Mouse (Mus musculus) natural killer cell, adult 2 months (primary cell): Measurements from ENCODE around the gene Olfr690.
"Not testable (repeated sequence)": the region's sequence is repeated elsewhere in the genome, so short reads cannot be mapped to it uniquely, and the experiment has no call there.

Experiments used
- DNase-seq, 2 experiments: peaks; one replicate each; pipeline ENCODE4 v3.0.0; 2022; ENCODE audit warnings: low spot score in 2 of 2

Gene Olfr690

DNA sequence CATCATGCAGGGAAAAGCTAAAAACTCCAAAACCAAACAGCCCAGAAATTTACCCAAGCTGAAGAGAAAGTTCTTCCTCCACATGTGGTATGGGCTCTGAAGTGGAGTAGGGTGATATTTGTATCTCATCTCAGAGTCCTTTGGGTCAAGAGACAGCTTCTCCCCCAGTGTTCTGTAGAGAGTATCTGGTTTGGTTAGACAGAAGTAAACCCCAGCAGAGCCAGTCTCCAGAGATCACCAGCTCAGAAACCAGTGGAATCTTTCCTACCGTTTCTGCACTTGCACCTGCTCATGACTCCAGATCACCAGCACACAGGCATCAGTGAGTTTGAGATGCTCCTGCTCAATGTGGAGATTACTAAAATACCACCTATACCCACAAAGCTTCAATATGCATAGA, at the start of gene Olfr690:
Gene Olfr690, minus strand, starts transcription at position 101 of the 400 bp plus-strand sequence.
- no peak for DNase-seq

DNA sequence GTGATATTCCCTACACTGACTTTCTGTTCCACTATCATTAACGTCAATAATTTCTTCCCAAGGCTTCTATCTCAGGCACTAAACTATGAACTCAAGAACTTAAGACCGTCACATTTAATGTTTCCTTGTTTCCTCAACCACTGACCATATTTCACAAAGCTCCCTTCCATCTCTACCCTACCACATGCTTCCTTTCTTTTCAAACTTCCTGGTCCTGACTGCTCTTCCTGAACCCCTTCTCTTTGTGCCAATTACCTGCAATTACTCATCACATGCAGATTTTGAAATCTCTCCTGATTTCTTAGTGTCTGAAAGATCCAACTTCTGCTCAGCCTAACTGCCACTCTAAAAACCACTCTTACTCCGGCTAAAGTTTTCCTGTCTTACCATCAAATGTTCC, 46.4 kb upstream of the Olfr690 start:
- no peak for DNase-seq

DNA sequence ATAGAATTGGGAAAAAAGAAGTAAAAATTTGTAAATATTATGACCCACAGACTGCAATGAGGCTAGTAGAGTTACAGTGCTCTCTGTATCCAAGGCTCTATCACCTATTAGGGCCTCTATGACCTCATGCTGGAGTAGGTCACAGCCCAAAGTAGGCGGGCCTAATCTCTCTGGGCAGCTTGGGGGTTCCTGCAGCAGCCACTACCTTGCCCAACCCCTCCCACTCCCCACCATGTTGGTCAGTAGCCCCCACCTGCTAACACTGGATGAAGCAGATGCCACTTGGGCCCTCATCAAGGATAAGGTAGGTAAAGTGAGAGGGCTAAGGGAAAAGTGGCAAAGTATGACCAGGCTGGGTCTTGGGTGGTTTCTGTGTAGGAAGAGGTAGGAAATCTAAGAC, 41.0 kb upstream of the Olfr690 start, which contains the start of gene Gm5901:
Gene Gm5901, plus strand, starts transcription at position 173 of the 400 bp plus-strand sequence.
- no peak for DNase-seq

GRCm38 (mm10) chr7:105373976-105374375, 40.1 kb upstream of the Olfr690 start:
- no peak for DNase-seq

- no peak for DNase-seq
Observed at GRCm38 (mm10) chr7:105373509-105373908, 39.6 kb upstream of the Olfr690 start.

DNA sequence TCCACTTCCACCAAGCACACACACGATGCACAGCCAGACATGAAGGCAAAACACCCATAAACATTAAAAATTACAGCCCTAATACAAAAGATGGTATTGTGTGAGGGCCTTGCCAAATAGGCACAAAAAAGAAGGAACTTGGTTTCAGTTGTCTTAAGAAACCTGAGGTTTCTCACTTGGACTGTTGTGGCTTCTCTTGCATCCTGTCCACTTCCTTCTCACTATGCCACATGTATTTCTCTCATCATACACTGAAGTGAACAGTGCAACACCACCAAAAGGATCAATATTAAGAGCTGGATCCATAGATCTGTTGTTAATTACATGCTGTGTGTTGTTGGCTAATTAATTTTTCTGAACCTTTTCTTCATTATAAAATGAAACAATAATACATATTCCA, 39.0 kb upstream of the Olfr690 start:
- DNase-seq, result peak; percentile 17 to 37

- DNase-seq, result no peak
Observed at GRCm38 (mm10) chr7:105368521-105368920, 34.6 kb upstream of the Olfr690 start.

GRCm38 (mm10) chr7:105367930-105368329, 34.0 kb upstream of the Olfr690 start, which contains the start of gene Olfr692:
Gene Olfr692, plus strand, starts transcription at chr7:105368230.
- no peak for DNase-seq

DNA sequence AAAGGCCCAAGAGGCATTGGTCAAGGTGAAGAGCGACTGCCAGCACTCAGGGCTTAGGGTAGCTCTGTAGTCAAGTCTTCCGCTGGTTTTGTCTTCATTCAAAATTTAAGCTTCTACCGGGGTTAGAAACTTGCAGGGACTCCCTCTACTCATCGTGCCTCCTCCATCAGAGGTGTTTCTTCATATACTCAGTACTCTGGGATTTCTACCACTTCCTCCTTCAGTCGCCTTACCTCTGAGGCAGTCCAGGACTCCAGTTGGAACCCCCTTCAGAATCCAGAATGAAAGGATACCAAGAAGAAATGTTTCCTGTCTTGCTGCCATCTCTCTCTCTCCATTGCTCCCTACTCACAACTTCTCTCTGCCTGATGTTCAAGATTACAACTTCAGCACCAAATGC, 33.4 kb upstream of the Olfr690 start:
- DNase-seq, result no peak

DNA sequence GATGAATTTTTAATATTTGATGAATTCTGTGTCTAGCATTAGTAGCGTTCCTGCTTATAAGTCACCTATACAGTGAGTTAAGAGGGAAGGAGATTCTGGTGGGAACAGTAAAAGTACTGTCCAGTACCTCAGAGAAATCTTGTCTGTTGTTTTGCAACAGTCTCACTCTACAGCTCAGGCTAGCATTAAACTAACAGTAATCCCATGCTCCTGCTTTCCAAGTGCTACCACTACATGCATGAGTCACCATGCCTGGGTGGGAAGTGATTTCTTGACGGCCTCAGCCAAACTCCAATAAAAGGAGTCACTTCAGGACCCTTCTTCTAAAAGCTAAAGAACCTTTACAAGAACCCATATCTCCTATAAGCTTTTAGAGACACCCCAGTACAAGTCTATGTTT, 27.8 kb upstream of the Olfr690 start:
- DNase-seq, result no peak

DNA sequence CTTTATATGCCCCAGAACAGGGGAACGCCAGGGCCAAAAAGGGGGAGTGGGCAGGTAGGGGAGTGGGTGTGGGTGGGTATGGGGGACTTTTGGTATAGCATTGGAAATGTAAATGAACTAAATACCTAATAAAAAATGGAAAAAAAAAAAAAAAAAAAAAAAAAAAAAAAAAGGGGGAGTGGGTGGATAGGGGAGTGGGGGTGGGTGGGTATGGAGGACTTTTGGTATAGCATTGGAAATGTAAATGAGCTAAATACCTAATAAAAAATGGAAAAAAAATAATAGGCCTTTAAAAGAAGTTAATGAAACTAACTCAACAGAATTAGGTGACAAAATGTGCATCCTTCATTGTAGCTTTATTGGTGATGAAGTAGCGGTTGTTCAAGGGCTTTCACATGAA, 22.6 kb upstream of the Olfr690 start:
- not testable (repeated sequence) for DNase-seq

DNA sequence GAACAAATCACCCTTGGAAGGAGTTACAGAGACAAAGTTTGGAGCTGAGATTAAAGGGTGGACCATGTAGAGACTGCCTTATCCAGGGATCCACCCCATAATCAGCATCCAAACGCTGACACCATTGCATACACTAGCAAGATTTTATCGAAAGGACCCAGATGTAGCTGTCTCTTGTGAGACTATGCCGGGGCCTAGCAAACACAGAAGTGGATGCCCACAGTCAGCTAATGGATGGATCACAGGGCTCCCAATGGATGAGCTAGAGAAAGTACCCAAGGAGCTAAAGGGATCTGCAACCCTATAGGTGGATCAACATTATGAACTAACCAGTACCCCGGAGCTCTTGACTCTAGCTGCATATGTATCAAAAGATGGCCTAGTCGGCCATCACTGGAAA, 22.2 kb upstream of the Olfr690 start:
- DNase-seq, result not testable (repeated sequence)

GRCm38 (mm10) chr7:105342752-105343151, 8.8 kb upstream of the Olfr690 start:
- DNase-seq, result no peak

DNA sequence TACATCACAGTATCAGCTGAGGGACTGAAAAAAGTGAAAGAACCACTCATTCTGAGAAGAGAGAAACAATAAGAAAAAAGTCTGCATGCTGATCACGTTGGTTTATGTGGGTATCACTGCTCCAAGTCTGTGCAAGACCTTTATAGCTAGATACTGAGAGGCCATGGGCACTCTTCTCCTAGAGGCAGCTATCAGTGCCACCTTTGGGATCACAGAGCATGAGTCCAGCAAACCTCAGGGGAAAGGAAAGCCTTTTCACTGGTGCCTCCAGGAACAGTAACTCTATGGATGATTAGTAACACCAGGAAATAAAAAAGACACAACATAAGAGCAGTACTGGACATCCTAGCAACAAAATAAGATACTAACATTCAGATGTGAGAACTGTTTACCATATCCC, 8.3 kb upstream of the Olfr690 start, which contains the start of gene Olfr691:
Gene Olfr691, minus strand, starts transcription at position 101 of the 400 bp plus-strand sequence.
- no peak for DNase-seq

- no peak for DNase-seq
Observed at GRCm38 (mm10) chr7:105325302-105325701, 8.6 kb downstream of the Olfr690 start.

- DNase-seq, result no peak
Observed at GRCm38 (mm10) chr7:105310865-105311264, 23.0 kb downstream of the Olfr690 start, which contains the start of gene Olfr689. Gene Olfr689, plus strand, starts transcription at chr7:105311165.

DNA sequence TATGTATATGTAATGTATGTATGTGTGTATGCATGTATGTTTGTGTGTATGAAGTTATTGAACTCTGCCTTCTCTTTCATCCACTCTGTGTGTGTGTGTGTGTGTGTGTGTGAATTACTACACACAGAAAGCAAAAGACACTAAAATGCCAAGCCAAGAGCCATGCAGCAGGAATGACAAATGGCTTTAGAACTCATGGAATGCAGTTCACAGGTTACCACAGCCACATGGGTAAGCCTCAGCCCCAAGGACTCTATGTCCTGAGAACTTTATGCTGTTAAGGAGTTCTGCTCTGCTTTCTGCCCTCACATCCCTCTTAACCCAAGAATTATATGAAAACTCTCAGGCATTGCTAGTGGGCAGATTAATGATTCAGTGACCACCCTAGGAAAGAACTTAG, 43.9 kb downstream of the Olfr690 start:
- DNase-seq, result no peak

GRCm38 (mm10) chr7:105287795-105288194, 46.1 kb downstream of the Olfr690 start, which contains the start of gene Olfr688:
Gene Olfr688, plus strand, starts transcription at chr7:105288095.
- no peak for DNase-seq
